Mouse (Mus musculus): ENCODE results near the gene Foxp1. TPM values are rescaled to one million over a fixed set of nuclear protein-coding genes. Genes with fewer than 3 reads are reported as not detected.
A peak's percentile ranks its signal among the peaks of the same experiment; 100 is the strongest.

The Foxp1 gene
- polyA plus RNA-seq, 1 experiment from 2014 or later, result 18.9 TPM

- TF ChIP-seq CTCF (IDR thresholded peaks at IDR 0.05; ENCODE audit: low read depth), result no peak
- TF ChIP-seq EP300 (IDR thresholded peaks at IDR 0.05; ENCODE audit: low read depth), result no peak
- Histone ChIP-seq H3K27me3 (ENCODE audit: insufficient read depth, low read length) (no peaks in the 10 kb centered on the region), H3K9me3 (ENCODE audit: low read length) (no peaks in the 10 kb centered on the region), H3K27ac (ENCODE audit: low read depth) (no peak overlapping the region), H3K4me3 (ENCODE audit: low read depth, low read length) (no peak overlapping the region), H3K36me3 (replicated peaks; ENCODE audit: insufficient read depth, low read length) (peaks cover 5% of the 10 kb centered on the region; the same call in 1 of the 2 replicates), H3K9ac (replicated peaks) (no peak overlapping the region), H3K4me2 (ENCODE audit: low read depth, low read length) (no peak overlapping the region), H3K4me1 (ENCODE audit: insufficient read depth) (peaks cover 11% of the 10 kb centered on the region)
- no peak for DNase-seq
- no peak for ATAC-seq
- 51% methylated on average over 2 of the region's 2 CpGs for WGBS (ENCODE audit: insufficient replicate concordance)
Observed at GRCm38 (mm10) chr6:99401211-99401610, 121.3 kb downstream of the Foxp1 start.

GRCm38 (mm10) chr6:99395745-99396144 is 126.8 kb downstream of the Foxp1 start:
- no peak for ATAC-seq
- 83% methylated on average over 12 of the region's 12 CpGs for WGBS (ENCODE audit: insufficient replicate concordance)
- H3K9me3 ChIP-seq (ENCODE audit: low read length), result no peaks in the 10 kb centered on the region

GRCm38 (mm10) chr6:99394801-99395200 is 127.7 kb downstream of the Foxp1 start:
- DNase-seq (no peak), ATAC-seq (no peak)
- Histone ChIP-seq H3K4me1 (ENCODE audit: insufficient read depth) (no peaks in the 10 kb centered on the region; the same call in 1 of the 2 replicates), H3K27me3 (ENCODE audit: insufficient read depth, low read length) (no peaks in the 10 kb centered on the region), H3K4me2 (ENCODE audit: low read depth, low read length) (no peak overlapping the region), H3K9ac (replicated peaks) (no peak overlapping the region), H3K36me3 (replicated peaks; ENCODE audit: insufficient read depth, low read length) (peaks cover 5% of the 10 kb centered on the region; the same call in 1 of the 2 replicates), H3K27ac (ENCODE audit: low read depth) (no peak overlapping the region), H3K9me3 (ENCODE audit: low read length) (no peaks in the 10 kb centered on the region), H3K4me3 (ENCODE audit: low read depth, low read length) (no peak overlapping the region)
- WGBS (ENCODE audit: insufficient replicate concordance), result 44% methylated on average over 5 of the region's 5 CpGs
- TF ChIP-seq EP300 (IDR thresholded peaks at IDR 0.05; ENCODE audit: low read depth) (no peak), CTCF (IDR thresholded peaks at IDR 0.05; ENCODE audit: low read depth) (no peak)

More at GRCm38 (mm10) chr6:99395745-99396144, 126.8 kb downstream of the Foxp1 start:
- Histone ChIP-seq H3K4me2 (ENCODE audit: low read depth, low read length) (no peak overlapping the region), H3K4me1 (ENCODE audit: insufficient read depth) (no peaks in the 10 kb centered on the region), H3K27me3 (ENCODE audit: insufficient read depth, low read length) (no peaks in the 10 kb centered on the region), H3K4me3 (ENCODE audit: low read depth, low read length) (no peak overlapping the region), H3K36me3 (replicated peaks; ENCODE audit: insufficient read depth, low read length) (peaks cover 5% of the 10 kb centered on the region; the same call in 1 of the 2 replicates), H3K9ac (replicated peaks) (no peak overlapping the region), H3K27ac (ENCODE audit: low read depth) (no peak overlapping the region)
- DNase-seq, result no peak
- no peak for TF ChIP-seq EP300 (IDR thresholded peaks at IDR 0.05; ENCODE audit: low read depth)
- no peak for TF ChIP-seq CTCF (IDR thresholded peaks at IDR 0.05; ENCODE audit: low read depth)

- no peaks in the 10 kb centered on the region for H3K36me3 ChIP-seq (replicated peaks; ENCODE audit: insufficient read depth, low read length)
- H3K4me2 ChIP-seq (ENCODE audit: low read depth, low read length), result no peak overlapping the region
- H3K27ac ChIP-seq (ENCODE audit: low read depth), result no peak overlapping the region
Observed at GRCm38 (mm10) chr6:99392484-99392883, 130.0 kb downstream of the Foxp1 start.

GRCm38 (mm10) chr6:99388741-99389675 is 133.5 kb downstream of the Foxp1 start:
- TF ChIP-seq EP300 (IDR thresholded peaks at IDR 0.05; ENCODE audit: low read depth), result no peak
- no peak for TF ChIP-seq CTCF (IDR thresholded peaks at IDR 0.05; ENCODE audit: low read depth)
- peaks cover 22% of the 10 kb centered on the region for H3K4me1 ChIP-seq (ENCODE audit: insufficient read depth)
- peak; percentile 70 for ATAC-seq
- H3K9me3 ChIP-seq (ENCODE audit: low read length), result no peaks in the 10 kb centered on the region
- peak overlapping the region; percentile 84 for H3K27ac ChIP-seq (ENCODE audit: low read depth)
- peak; percentile 63 for DNase-seq
- no peaks in the 10 kb centered on the region for H3K36me3 ChIP-seq (replicated peaks; ENCODE audit: insufficient read depth, low read length)
- no peaks in the 10 kb centered on the region for H3K27me3 ChIP-seq (ENCODE audit: insufficient read depth, low read length)
- no peak overlapping the region for H3K4me3 ChIP-seq (ENCODE audit: low read depth, low read length)
- H3K9ac ChIP-seq (replicated peaks), result peak overlapping the region; percentile 3; the same call in 1 of the 2 replicates
- H3K4me2 ChIP-seq (ENCODE audit: low read depth, low read length), result peak overlapping the region; percentile 10; the same call in 1 of the 2 replicates
- 31% methylated on average over 19 of the region's 19 CpGs for WGBS (ENCODE audit: insufficient replicate concordance)

More at GRCm38 (mm10) chr6:99392484-99392883, 130.0 kb downstream of the Foxp1 start:
- 80% methylated on average over 6 of the region's 6 CpGs for WGBS (ENCODE audit: insufficient replicate concordance)
- peaks cover 18% of the 10 kb centered on the region for H3K4me1 ChIP-seq (ENCODE audit: insufficient read depth)
- DNase-seq, result no peak
- no peak overlapping the region for H3K4me3 ChIP-seq (ENCODE audit: low read depth, low read length)
- no peaks in the 10 kb centered on the region for H3K27me3 ChIP-seq (ENCODE audit: insufficient read depth, low read length)
- H3K9ac ChIP-seq (replicated peaks), result no peak overlapping the region
- no peak for TF ChIP-seq EP300 (IDR thresholded peaks at IDR 0.05; ENCODE audit: low read depth)
- no peak for TF ChIP-seq CTCF (IDR thresholded peaks at IDR 0.05; ENCODE audit: low read depth)
- H3K9me3 ChIP-seq (ENCODE audit: low read length), result no peaks in the 10 kb centered on the region
- ATAC-seq, result no peak

- Histone ChIP-seq H3K9ac (replicated peaks) (no peak overlapping the region), H3K4me3 (ENCODE audit: low read depth, low read length) (no peak overlapping the region), H3K36me3 (replicated peaks; ENCODE audit: insufficient read depth, low read length) (no peaks in the 10 kb centered on the region), H3K27me3 (ENCODE audit: insufficient read depth, low read length) (no peaks in the 10 kb centered on the region), H3K4me2 (ENCODE audit: low read depth, low read length) (no peak overlapping the region), H3K27ac (ENCODE audit: low read depth) (peak overlapping the region; percentile 84), H3K9me3 (ENCODE audit: low read length) (no peaks in the 10 kb centered on the region), H3K4me1 (ENCODE audit: insufficient read depth) (peaks cover 22% of the 10 kb centered on the region)
- no peak for ATAC-seq
- WGBS (ENCODE audit: insufficient replicate concordance), result 39% methylated on average over 5 of the region's 5 CpGs
- no peak for TF ChIP-seq EP300 (IDR thresholded peaks at IDR 0.05; ENCODE audit: low read depth)
- no peak for TF ChIP-seq CTCF (IDR thresholded peaks at IDR 0.05; ENCODE audit: low read depth)
- no peak for DNase-seq
Observed at GRCm38 (mm10) chr6:99388023-99388422, 134.5 kb downstream of the Foxp1 start.
